Mouse (Mus musculus): ENCODE results near the gene Gm35549. TPM values are rescaled to one million over a fixed set of nuclear protein-coding genes. Genes with fewer than 3 reads are reported as not detected.
"Not testable (repeated sequence)": the region's sequence is repeated elsewhere in the genome, so short reads cannot be mapped to it uniquely, and the experiment has no call there.

Gm35549 gene
- total RNA-seq (2021), result not detected
- long read RNA-seq, experiment 1, result 0 reads
- long read RNA-seq, experiment 2, result 0 reads

- intact Hi-C loops (cut with DNase I; ENCODE audit: low total_unique reads), result no loop called here
- DNase-seq, result no peak
Observed at GRCm38 (mm10) chr9:122843760-122844159, at the start of gene Gm35549. TSS of gene Gm35549 (minus strand) at chr9:122844035.

DNA sequence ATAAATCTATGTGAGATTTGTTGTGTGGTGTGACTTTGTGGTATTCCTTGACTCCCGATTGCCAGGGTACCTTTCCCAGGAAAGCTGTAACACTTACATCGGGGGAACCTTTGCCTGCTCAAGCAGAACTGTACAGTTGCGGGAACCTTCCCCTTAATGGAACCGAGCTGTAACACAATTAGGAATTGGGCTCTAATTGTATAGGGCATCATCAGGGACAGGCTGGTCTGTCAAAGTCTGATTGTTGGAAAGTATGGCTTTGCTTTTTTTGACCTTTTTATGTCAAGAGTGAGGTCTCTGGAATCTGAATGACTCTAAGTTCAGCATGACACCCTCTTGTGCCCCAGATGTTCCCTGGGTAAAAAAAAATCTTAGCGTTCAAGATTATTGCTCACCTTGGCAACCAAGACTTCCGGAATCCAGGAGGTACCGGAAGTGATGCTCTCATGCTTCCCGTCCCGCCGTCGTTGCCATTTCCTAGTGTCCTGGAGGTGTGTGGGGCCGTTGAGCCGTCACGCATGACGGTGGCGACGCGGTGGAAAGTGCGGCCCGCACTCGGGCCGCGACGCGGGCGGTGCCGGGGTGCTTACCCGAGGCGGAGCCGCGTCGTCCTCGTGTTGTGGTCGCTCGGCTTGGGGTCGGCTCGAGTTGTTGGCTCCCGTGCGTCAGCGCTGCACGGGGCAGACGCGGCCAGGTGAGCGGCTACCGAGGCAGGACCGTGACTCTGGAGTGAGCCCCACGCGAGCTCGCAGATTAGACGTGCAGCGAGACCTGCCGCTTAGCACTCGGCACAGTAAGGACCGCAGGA is 42.7 kb upstream of the Gm35549 start:
- DNase-seq, result peak; percentile 59
- intact Hi-C loops (cut with DNase I; ENCODE audit: low total_unique reads), result no loop called here

GRCm38 (mm10) chr9:122885385-122885784 is 41.5 kb upstream of the Gm35549 start, which contains the start of gene Zkscan7:
TSS of gene Zkscan7 (plus strand) at chr9:122885685.
- DNase-seq, result no peak
- intact Hi-C loops (cut with DNase I; ENCODE audit: low total_unique reads), result no loop called here

- no peak for DNase-seq
- intact Hi-C loops (cut with DNase I; ENCODE audit: low total_unique reads), result no loop called here
Observed at GRCm38 (mm10) chr9:122875145-122875544, 31.3 kb upstream of the Gm35549 start.

GRCm38 (mm10) chr9:122874653-122875052 is 30.8 kb upstream of the Gm35549 start:
- no peak for DNase-seq
- intact Hi-C loops (cut with DNase I; ENCODE audit: low total_unique reads), result no loop called here

- DNase-seq, result no peak
- intact Hi-C loops (cut with DNase I; ENCODE audit: low total_unique reads), result no loop called here
Observed at GRCm38 (mm10) chr9:122872595-122872994, 28.8 kb upstream of the Gm35549 start.

DNA sequence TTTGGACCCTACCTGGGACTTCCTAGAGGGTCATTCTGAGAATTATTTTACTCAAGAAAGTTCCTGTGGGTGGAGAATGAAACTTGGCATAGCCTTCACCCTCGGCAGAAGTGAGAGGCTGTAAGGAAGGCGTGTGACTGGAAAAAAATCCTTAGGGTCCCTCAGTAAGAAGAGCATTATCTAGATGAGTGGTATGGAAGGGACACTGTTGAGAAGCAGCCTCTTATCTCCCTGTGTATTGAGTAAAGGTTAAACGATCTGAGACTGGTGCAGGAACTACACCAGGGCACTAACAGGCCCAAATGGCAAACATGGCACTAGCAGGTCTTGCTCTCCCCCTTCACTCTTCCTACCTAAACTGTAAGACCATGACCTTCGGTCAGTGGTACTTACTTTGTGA is 22.4 kb upstream of the Gm35549 start:
- no peak for DNase-seq
- intact Hi-C loops (cut with DNase I; ENCODE audit: low total_unique reads), result no loop called here

DNA sequence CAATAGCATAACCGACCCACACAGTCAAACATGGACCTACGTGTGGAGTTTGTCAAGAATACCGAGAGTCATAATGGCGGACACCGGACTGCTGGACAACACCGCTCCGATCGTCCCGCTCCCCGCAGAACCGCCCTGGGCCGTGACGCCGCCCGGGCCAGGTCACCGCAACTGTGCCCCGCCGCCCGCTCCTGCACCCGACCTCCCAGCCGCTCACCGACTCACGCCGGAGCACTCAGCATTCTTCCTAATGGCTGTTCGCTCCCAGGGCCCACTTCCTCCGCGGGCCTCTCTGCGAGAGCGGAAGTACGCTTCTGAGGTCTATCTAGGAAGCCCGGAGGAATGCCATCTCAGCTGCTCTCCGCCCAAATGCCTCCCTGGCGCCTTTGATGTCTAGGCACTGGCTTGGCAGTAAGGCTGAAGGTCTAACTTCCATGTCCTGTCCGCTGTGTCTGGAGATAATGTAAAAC is 21.9 kb upstream of the Gm35549 start, which contains the start of gene Zfp445:
TSS of gene Zfp445 (minus strand) at position 310 of the 470 bp plus-strand sequence.
- intact Hi-C loops (cut with DNase I; ENCODE audit: low total_unique reads), result no loop called here

DNA sequence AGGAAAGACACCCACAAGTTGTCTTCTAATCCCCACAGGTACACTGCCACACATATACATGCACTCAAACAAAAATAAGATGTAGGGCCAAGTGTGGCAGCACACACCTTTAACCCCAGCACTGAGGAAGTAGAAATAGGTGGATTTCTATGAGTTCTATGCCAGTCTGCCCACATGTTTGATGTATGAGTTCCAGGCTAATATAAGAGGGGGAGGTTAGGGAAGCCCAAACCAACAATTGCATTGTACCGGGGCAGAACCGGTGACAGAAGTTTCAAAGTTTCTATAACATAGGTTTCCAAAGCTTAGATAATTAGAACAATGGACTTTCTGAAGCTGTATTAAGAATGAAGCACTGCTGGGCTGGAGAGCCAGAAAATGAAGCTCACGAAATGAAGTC is 21.0 kb upstream of the Gm35549 start:
- intact Hi-C loops (cut with DNase I; ENCODE audit: low total_unique reads), result no loop called here

More for the DNA sequence above, 21.9 kb upstream of the Gm35549 start, which contains the start of gene Zfp445:
- DNase-seq, result peak; percentile 78

GRCm38 (mm10) chr9:122863731-122864130 is 19.9 kb upstream of the Gm35549 start:
- intact Hi-C loops (cut with DNase I; ENCODE audit: low total_unique reads), result no loop called here

More for the DNA sequence above, 21.0 kb upstream of the Gm35549 start:
- no peak for DNase-seq

GRCm38 (mm10) chr9:122860752-122861151 is 16.9 kb upstream of the Gm35549 start:
- intact Hi-C loops (cut with DNase I; ENCODE audit: low total_unique reads), result no loop called here
- no peak for DNase-seq

More at GRCm38 (mm10) chr9:122863731-122864130, 19.9 kb upstream of the Gm35549 start:
- no peak for DNase-seq

- no peak for DNase-seq
- intact Hi-C loops (cut with DNase I; ENCODE audit: low total_unique reads), result no loop called here
Observed at GRCm38 (mm10) chr9:122856716-122857115, 12.9 kb upstream of the Gm35549 start.

- intact Hi-C loops (cut with DNase I; ENCODE audit: low total_unique reads), result no loop called here
Observed at GRCm38 (mm10) chr9:122855617-122856016, 11.8 kb upstream of the Gm35549 start.

DNA sequence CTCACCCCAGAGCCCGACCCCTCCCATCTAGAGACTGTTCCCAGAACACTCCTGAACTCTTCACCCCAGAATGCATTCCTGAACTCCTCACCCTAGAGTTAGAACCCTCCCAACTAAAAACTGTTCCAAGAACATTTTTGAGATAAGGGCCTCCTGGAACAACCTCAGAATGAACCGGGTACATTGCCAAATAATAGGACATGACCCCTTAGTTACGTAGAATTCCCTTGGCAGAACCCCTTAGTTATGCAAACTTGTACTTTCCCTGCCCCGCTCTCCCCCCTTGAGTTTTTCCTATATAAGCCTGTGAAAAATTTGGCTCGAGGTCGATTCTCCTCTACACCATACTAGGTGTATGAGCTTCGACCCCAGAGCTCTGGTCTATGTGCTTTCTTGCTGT is 11.3 kb upstream of the Gm35549 start:
- intact Hi-C loops (cut with DNase I; ENCODE audit: low total_unique reads); DNase-seq: not testable (repeated sequence)

More at GRCm38 (mm10) chr9:122855617-122856016, 11.8 kb upstream of the Gm35549 start:
- DNase-seq, result no peak

DNA sequence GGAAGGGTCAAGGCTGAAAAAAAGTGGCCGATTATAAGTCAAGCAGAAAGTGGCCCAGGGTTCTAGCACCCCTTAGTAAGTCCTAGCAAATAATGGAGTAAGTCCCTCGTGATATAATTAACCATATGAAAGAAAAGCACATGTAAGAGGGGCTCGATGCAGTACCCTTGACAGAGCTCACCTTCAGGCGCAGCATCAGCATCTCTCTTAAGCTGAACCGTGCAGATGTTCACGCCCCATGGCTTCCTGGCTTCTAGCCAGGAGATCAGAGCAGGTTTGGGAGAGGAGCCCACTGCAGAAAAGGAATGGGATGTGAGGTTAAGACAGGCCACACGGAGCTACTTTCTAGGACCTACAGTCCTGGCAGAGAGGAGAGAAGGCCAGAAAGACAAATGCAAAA is 10.7 kb upstream of the Gm35549 start:
- intact Hi-C loops (cut with DNase I; ENCODE audit: low total_unique reads), result no loop called here
- no peak for DNase-seq

DNA sequence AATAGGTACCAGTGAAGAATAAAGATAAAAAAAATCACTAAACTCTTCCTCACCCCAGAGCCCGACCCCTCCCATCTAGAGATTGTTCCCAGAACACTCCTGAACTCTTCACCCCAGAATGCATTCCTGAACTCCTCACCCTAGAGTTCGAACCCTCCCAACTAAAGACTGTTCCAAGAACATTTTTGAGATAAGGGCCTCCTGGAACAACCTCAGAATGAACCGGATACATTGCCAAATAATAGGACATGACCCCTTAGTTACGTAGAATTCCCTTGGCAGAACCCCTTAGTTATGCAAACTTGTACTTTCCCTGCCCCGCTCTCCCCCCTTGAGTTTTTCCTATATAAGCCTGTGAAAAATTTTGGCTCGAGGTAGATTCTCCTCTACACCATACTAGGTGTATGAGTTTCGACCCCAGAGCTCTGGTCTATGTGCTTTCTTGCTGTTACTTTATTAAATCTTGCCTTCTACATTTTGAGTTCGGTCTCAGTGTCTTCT is 4.0 kb upstream of the Gm35549 start:
- intact Hi-C loops (cut with DNase I; ENCODE audit: low total_unique reads); DNase-seq: not testable (repeated sequence)

DNA sequence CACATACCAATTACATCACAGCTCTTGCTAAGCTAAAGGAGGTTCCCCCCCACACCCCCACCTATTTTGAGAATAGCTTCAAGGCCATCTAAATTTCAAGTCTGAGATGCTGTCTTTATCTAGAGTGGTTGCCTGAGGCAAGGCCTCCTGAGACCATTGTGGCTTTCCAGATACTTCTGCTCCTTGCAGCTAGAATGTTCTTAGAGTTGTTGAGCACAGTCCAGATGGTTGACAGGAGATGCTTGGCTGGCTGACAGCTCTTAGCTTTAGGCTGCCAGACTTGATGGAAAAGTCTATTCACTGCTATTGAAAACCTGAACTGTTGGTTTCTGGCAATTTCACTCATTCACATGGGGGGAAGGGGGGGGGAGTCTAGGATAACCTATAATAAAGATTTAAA is 2.3 kb upstream of the Gm35549 start:
- peak; percentile 7 for DNase-seq
- intact Hi-C loops (cut with DNase I; ENCODE audit: low total_unique reads), result no loop called here

- intact Hi-C loops (cut with DNase I; ENCODE audit: low total_unique reads), result no loop called here
- DNase-seq, result no peak
Observed at GRCm38 (mm10) chr9:122845621-122846020, 1.8 kb upstream of the Gm35549 start.

GRCm38 (mm10) chr9:122837680-122838079 is 6.2 kb downstream of the Gm35549 start:
- intact Hi-C loops (cut with DNase I; ENCODE audit: low total_unique reads), result no loop called here
- DNase-seq, result peak; percentile 34

DNA sequence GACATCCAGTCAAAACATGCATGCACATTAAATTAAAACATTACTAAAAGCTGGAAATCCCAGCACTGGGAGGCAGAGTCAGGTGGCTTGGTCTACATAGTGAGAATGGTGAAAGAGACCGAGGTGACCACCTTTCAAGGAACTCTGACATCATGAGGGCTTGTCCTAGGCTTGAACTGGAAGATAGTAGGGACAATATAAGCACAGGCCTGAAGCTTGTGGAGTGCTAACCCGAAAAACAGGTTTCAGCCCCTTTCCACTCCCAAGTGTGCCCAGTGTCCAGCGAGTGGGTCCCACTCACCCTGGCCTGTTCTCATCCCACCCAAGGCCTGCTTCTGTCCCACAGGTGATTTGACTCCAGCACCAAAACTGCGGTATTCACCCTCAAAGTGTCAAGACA is 6.6 kb downstream of the Gm35549 start:
- intact Hi-C loops (cut with DNase I; ENCODE audit: low total_unique reads), result no loop called here

DNA sequence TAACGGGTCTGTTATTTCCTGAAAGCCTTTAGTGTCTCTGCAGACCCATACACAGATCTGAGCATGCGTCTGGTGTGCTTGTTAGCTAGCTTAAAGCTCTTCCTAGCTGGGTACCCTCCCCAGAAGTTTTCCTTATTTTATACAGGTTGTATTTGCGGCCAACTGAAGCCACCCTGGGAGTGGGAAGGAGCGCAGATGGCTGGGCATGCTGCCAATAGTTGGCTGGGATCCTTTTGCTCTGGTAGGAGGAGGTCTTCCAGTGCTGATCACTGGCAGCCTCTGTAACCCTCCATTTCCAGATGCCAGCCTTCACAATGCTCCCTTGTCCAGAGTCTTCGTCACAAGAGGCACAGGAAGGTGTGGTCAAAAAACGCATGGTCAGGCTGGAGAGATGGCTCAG is 7.0 kb downstream of the Gm35549 start:
- intact Hi-C loops (cut with DNase I; ENCODE audit: low total_unique reads), result no loop called here
- DNase-seq, result peak; percentile 38

More for the DNA sequence above, 6.6 kb downstream of the Gm35549 start:
- DNase-seq, result no peak
